Mouse (Mus musculus) gastrocnemius, adult 2 months (tissue): Measurements from ENCODE around the gene Cdh24. TPM values are rescaled to one million over a fixed set of nuclear protein-coding genes. Genes with fewer than 3 reads are reported as not detected.
"Not testable (repeated sequence)": the region's sequence is repeated elsewhere in the genome, so short reads cannot be mapped to it uniquely, and the experiment has no call there.

Experiments
- DNase-seq: peaks from one replicate; pipeline ENCODE4 v3.0.0; 2022
- H3K27ac ChIP-seq: fragments of 200-600 bp; 2 replicates; pipeline ENCODE4 v1.8.1; 2022; ENCODE audit warnings: mild to moderate bottlenecking
- H3K4me3 ChIP-seq: fragments of 200-600 bp; 2 replicates; pipeline ENCODE4 v1.8.1; 2022; ENCODE audit warnings: mild to moderate bottlenecking, moderate library complexity
- CTCF ChIP-seq: fragments of 200-600 bp; IDR thresholded peaks from 2 replicates; pipeline ENCODE4 v1.8.1; 2022; ENCODE audit warnings: antibody characterized with exemption, mild to moderate bottlenecking, moderate library complexity
- intact Hi-C: fragments of 180-260 bp; cut with DNase I; formaldehyde crosslinking; loops from one replicate; pipeline ENCODE4 v1.15.1; 2025
- total RNA-seq, 2 experiments: library from RNA; stranded (reverse); gene quantifications; 2 replicates each; pipeline ENCODE4 v1.2.3; 2021

Gene Cdh24
- total RNA-seq, 2 experiments from 2014 or later, result 0.46 to 0.53 TPM

- H3K27ac ChIP-seq, result no peak overlapping the region
- TF ChIP-seq CTCF, result no peak
- intact Hi-C loops, result no loop called here
- H3K4me3 ChIP-seq, result peak overlapping the region; percentile 85
- no peak for DNase-seq
Measured at GRCm38 (mm10) chr14:54616226-54616825, 24.8 kb downstream of the Cdh24 start.

- H3K27ac ChIP-seq, intact Hi-C loops: not testable (repeated sequence)
Measured at GRCm38 (mm10) chr14:54614130-54614529, 27.0 kb downstream of the Cdh24 start.

GRCm38 (mm10) chr14:54610648-54611047, 30.5 kb downstream of the Cdh24 start:
- no peak overlapping the region for H3K4me3 ChIP-seq
- intact Hi-C loops, result no loop called here
- no peak for DNase-seq
- H3K27ac ChIP-seq, result no peak overlapping the region
- TF ChIP-seq CTCF, result no peak

More at GRCm38 (mm10) chr14:54614130-54614529, 27.0 kb downstream of the Cdh24 start:
- DNase-seq, H3K4me3 ChIP-seq: not testable (repeated sequence)

- intact Hi-C loops, result no loop called here
- Histone ChIP-seq H3K4me3 (no peak overlapping the region), H3K27ac (no peak overlapping the region)
- TF ChIP-seq CTCF, result peak; percentile 64
- no peak for DNase-seq
Measured at GRCm38 (mm10) chr14:54609962-54610361, 31.2 kb downstream of the Cdh24 start.

- Histone ChIP-seq H3K27ac (no peak overlapping the region), H3K4me3 (no peak overlapping the region)
- intact Hi-C loops, result no loop called here
- DNase-seq, result no peak
- TF ChIP-seq CTCF, result no peak
Measured at GRCm38 (mm10) chr14:54609245-54609644, 31.9 kb downstream of the Cdh24 start.

GRCm38 (mm10) chr14:54607226-54607625, 33.9 kb downstream of the Cdh24 start:
- intact Hi-C loops, result no loop called here
- TF ChIP-seq CTCF, result no peak
- no peak for DNase-seq
- Histone ChIP-seq H3K27ac (no peak overlapping the region), H3K4me3 (no peak overlapping the region)

- intact Hi-C loops, result no loop called here
- Histone ChIP-seq H3K27ac (peak within 1 kb of the TSS; percentile 86), H3K4me3 (peak within 1 kb of the TSS; percentile 74)
- peak; percentile 93 for DNase-seq
- TF ChIP-seq CTCF, result no peak
Measured at GRCm38 (mm10) chr14:54605752-54606321, 35.3 kb downstream of the Cdh24 start, which contains the start of gene 4931414P19Rik. Gene 4931414P19Rik (minus strand): TSS chr14:54605993.

GRCm38 (mm10) chr14:54603686-54604085, 37.5 kb downstream of the Cdh24 start:
- DNase-seq, result no peak
- intact Hi-C loops, result no loop called here
- H3K4me3 ChIP-seq, result peak overlapping the region; percentile 81
- no peak for TF ChIP-seq CTCF
- peak overlapping the region; percentile 94 for H3K27ac ChIP-seq

- intact Hi-C loops, result no loop called here
- peak; percentile 9 for TF ChIP-seq CTCF
- Histone ChIP-seq H3K27ac (peak overlapping the region; percentile 94), H3K4me3 (peak overlapping the region; percentile 81)
- DNase-seq, result peak; percentile 98
Measured at GRCm38 (mm10) chr14:54603038-54603654, 38.0 kb downstream of the Cdh24 start.

- intact Hi-C loops, result no loop called here
Measured at GRCm38 (mm10) chr14:54602613-54603012, 38.6 kb downstream of the Cdh24 start.

GRCm38 (mm10) chr14:54601601-54602000, 39.6 kb downstream of the Cdh24 start:
- no peak for DNase-seq
- Histone ChIP-seq H3K4me3 (no peak overlapping the region), H3K27ac (no peak overlapping the region)
- intact Hi-C loops, result no loop called here
- TF ChIP-seq CTCF, result no peak

More at GRCm38 (mm10) chr14:54602613-54603012, 38.6 kb downstream of the Cdh24 start:
- no peak for DNase-seq
- Histone ChIP-seq H3K4me3 (peak overlapping the region; percentile 81), H3K27ac (peak overlapping the region; percentile 94)
- TF ChIP-seq CTCF, result no peak

- intact Hi-C loops, result no loop called here
- Histone ChIP-seq H3K4me3 (no peak overlapping the region), H3K27ac (no peak overlapping the region)
- peak; percentile 59 for TF ChIP-seq CTCF
- no peak for DNase-seq
Measured at GRCm38 (mm10) chr14:54597084-54597483, 44.1 kb downstream of the Cdh24 start.

GRCm38 (mm10) chr14:54594631-54595414, 46.3 kb downstream of the Cdh24 start:
- peak overlapping the region; percentile 55 for H3K4me3 ChIP-seq

More at GRCm38 (mm10) chr14:54594631-54595414, 46.3 kb downstream of the Cdh24 start:
- intact Hi-C loops, result no loop called here
- no peak for TF ChIP-seq CTCF
- no peak for DNase-seq
- no peak overlapping the region; the same call in 1 of the 2 replicates for H3K27ac ChIP-seq
